Mouse (Mus musculus) hindlimb bud, embryonic 11.5 days (tissue): ENCODE measurements at regions not wholly inside any gene's neighbourhood (a gene's known extent, or its start where the extent isn't known, plus 50 kb on each side); places are given as distances from the start of the nearest gene placed in this dataset.

ENCODE experiments used
- DNase-seq: peaks from one replicate; pipeline ENCODE4 v3.0.0-alpha.2; 2012; ENCODE audit warnings: low read depth, low spot score; ENCODE audit errors: extremely low spot score

DNA sequence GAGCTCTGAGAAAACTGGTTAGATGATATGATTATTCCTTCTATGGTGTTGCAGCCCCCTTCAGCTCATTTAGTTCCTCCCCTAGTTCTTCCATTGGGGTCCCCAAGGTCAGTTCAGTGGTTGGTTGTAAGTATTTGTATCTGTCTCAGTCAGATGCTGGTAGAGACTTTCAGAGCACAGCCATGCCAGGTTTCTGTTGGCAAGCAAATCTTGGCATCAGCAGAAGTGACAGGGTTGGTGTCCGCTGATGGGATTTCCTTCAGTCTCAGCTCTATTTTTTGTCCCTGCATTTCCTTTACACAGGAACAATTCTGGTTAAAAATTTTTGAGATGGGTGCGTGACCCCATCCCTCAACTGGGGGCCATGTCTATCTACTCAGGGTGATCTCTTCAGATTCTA lies 55.3 kb upstream of the Spaca1 start:
- no peak for DNase-seq

DNA sequence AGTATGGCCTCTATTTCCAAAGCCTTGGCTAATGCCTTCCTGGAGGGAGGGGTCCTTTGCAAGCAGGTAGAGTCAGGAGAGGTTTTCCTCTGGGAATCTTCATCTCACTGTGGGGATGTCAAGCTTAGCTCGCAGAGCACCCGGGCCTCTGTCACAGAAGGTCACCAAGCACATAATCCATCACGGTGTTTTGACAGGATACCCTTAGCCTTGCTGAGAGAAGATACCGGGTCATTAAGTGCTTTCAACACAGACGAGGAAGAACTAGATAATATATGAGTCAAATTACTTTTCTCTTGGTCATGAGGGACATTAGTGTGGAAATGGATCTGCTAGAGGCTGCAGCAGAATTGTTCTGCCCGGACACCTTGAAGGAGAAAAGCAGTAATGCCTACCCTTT lies 64.3 kb upstream of the Spaca1 start:
- no peak for DNase-seq

DNA sequence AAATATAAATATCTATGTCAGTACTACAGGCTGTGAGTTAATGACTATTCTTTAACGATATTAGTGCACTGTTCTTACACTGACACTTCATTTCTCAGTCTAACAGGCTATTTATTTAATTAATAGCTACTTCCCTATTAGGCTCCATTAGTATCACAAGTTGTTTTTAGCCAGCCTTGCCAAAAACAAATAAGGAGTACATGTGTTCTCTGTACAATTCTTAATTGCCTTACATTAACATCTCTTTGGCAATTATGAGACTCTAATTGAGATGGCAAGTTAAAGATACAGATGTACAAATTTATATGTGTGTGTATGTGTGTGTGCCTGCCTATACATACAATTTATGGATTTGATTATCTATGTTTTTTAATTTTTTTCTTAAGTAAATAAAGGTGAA lies 67.1 kb upstream of the Spaca1 start:
- no peak for DNase-seq

DNA sequence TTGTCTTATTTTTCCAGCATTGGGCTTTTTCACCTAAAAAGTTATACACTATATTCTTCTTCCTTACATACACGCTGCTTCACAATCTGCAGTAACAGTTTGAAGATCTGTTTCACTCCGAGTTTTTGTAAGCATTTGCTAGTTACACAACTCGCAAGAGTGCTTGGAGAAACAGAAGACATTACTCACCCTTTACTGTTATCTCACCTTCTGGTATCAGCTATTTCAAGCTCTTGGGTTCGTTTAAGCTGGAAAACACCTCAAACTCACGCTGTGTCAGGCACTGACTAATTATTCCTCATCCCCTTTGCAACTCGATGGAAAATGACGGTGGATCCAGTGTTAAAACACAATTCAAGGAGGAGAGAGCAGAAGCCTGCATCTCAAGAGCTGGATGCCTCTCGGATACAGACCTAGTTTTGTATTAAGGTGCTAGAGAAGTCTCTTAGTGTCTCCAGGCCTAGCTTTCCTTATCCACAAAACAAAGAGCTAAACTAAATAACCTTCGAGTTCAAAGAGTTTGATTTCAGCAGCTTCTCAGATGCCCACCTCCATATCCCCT lies 73.0 kb upstream of the Spaca1 start:
- no peak for DNase-seq

DNA sequence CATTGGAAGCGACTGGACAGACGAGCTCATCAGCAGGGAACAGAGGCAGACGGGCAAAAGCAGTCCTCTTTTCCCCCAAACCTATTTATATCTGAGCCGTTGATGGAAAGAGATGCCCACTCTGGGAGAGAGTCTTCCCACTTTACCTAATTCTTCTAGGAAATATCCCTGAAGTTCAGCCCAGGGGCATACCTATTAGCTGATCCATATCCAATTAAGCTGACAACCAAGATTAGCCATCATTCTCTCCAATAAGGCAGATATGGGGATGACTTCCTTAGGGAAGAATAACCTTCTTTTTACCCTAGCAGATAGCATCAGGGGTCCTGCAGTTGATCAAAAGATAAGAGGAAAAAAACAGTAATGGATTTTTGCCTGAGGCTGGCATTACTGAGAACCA lies 78.2 kb upstream of the Spaca1 start:
- DNase-seq, result no peak

DNA sequence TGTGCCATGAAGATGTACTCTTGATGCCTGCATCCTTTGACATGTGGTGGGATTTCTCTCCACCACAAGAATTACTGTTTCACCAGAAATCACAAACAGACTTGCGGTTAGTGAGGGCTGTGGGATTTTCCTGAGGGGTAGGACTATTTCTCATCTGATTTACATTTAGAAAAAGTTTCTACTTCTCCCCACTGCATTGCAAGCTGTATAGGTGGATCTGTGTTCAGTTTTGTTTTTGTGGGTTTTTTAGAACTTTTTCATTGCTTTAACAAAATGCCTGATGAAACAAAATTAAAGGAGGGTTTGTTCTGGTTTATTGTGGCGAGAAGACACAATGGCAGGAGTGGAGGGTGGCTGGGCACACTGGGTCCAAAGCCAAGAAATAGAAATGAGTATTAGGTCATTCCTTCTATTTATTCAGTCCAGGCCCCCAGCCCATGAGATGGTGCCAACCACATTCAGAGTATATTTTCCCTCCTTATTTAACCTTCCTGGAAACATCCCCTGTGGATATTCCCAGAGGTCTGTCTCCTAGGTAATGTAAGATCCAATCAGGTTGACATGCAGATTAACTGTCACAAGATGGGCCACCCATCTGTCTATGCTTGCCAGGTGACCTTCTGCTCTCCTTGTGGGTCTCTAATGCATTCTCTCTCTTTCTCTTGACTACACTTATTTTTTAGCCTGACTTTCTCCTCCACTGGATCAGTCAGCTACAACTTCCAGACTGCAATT lies 96.3 kb upstream of the Spaca1 start:
- no peak for DNase-seq

DNA sequence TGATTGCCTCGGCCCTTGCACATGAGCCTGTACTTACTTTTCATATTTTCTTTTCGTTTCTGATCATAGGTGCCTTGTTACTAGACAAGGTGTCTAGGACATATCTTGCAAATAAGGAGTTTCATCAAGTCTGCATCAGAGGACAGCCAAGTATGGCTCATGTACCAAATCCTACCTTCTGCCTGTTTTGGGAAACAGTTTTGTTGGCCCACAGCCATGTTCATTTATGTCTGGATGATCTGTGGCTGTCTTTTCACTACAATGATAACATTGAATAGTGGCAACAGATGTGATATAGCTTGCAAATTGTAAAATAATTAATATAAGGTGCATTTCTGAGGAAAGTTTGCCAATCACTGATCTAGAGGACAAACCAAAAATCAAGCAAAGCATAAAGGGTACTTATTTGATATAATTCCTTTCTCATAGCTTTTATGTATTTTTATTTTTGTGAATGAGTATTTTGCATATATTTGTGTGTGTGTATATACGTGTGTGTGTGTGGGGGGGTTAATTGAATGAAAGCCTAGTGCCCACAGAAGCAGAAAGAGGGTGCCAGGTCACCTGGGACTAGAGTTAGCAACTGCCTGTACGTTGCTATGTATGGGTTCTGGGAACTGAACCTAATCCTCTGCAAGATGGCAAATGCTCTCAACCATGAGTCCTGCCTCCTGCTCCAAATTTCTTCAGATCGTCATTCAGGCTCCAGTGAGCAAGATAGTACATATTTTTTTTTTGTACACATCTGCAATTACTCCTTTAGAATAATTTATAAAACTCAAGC lies 99.2 kb upstream of the Spaca1 start:
- no peak for DNase-seq

DNA sequence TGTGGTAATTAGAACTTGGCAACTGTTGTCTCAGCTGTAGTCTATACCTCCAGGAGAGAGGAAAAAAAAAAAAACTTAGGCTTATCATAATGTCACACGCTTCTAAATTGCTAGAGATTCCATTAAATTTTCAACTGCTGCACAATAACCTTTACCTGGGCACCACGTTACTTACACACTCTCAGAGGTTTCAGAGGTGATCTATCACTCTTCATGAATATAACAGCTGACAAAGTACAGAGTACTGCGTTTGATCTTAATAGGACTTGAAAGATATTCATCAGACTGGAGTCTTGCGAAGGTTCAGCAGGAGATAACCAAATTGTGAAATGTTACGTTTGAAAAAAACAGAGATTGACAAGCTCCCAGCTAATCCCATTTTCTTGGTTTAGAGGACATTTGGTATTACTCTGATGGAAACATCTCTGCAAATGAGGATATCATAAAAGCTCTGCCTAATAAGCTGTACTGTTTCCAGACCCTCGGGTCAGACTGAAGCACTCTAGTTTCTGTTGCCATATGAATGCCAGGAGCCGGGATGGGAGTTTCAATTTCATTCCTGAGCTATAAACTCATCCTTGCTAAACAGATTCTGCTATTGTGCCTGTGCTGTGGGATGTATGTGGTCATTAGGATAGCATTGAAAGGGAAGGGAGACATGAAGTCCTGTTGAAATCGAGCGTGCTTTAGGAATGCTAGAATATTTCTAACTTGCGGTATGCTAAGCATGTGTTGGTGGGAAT lies 101.8 kb upstream of the Spaca1 start:
- no peak for DNase-seq

DNA sequence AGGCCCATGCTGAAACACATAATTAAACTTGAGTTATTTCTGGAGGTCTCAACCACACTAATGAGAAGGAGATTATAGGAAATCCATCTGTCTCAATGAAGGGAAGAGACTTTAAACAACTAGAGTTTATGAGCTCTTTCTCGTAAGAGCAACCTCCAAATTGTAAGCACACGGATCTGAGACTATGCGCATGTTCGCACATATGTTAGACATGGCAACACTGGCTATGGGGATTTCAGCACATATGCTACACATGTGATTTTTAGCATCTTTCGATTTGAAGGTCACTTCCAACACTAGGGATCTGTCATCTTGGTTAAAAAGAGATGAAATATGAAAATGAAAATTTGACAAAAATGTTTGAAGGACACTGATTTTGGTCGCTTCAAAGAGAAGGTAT lies 105.5 kb upstream of the Spaca1 start:
- no peak for DNase-seq

DNA sequence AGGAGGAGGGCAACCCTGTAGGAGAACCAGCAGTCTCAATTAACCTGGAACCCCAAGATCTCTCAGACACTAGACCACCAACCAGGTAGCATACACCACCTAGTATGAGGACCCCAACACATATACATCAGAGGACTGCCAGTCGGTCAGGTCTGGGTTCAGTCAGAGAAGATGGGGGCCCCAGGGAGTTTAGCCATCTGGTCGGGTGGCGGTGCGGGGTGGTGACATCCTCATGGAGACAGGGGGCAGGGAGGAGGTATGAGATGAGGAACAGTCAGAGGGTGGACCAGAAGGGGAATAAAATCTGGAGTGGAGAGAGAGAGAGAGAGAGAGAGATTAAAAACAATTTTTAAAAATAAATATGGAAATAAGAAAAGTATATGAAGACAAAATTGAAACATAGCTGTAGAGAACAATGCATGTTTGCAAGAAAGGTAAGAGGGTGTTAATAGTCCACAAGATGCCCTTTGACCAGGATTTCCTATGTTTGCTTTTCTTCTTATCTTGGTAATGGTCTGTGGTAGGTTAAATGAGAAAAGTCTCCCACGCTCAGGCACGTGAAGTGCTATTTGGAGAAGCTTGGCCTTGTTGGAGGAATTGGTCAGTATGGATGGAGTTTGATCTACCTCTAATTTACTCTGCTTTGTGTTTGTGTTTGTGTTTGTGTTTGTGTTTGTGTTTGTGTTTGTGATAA lies 108.0 kb upstream of the Spaca1 start:
- DNase-seq, result no peak

DNA sequence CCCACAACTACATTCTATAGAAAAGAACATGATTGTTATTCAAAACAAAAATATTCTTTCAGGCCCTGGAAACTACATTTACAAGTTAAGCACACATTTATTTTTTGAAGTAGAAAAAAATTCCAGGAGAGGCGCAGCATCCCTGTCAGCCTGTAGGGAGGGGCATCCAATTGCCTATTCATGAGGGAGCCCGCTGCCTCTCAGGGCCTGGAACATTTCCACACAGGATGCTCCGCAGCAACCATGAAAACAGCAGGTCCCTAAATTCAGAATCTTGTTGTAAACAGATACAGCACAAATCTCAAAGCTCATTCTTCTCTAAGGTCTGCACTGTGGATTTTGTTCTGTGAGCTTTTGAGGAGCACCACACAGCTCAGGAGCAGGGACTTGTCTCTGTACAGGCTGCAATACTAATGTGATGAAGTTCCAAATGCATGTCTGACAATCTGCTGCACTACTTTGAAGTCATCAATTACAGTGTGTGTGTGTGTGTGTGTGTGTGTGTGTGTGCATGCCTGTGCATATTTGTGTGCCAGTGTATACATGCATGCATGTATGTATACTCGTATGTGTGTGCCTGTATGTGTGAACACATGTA lies 121.4 kb upstream of the Spaca1 start:
- DNase-seq, result no peak

DNA sequence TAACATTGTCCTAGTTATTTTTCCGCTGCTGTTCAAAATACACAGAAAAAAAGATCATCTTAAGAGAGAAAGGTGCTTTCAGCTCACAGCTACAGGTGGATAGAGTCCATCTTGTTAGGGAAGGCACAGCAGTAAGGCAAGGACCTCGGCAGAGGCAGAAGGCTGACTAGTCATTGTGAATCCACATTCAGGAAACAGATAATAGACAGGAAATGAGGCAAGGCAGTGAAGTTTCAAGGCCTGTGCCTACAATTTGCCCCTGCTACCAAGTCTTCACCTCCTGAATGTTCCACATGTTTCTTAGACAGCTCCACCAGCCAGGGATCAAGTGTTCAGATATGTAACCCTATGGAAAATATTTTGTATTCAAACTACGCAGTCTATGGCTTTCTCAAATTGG lies 122.0 kb upstream of the Spaca1 start:
- DNase-seq, result no peak

DNA sequence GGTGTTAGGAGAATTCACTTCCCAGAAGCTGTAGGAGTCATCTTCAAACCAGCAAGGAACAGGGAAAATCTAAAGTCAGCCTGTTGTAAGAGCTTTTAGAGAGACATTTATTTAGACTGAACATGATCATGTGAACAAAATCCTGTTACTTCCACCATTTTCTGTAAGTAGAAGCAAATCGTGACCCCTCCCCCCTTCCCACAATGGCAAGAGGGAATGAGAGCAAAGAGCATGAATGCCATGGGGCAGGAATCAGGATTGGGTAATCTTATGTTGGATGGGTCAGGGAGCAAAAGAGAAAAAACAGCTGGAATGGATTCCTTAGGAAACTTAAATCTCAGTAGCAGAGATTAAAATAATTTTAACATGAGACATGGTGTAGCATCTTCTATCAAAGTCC lies 127.4 kb upstream of the Spaca1 start:
- DNase-seq, result no peak

DNA sequence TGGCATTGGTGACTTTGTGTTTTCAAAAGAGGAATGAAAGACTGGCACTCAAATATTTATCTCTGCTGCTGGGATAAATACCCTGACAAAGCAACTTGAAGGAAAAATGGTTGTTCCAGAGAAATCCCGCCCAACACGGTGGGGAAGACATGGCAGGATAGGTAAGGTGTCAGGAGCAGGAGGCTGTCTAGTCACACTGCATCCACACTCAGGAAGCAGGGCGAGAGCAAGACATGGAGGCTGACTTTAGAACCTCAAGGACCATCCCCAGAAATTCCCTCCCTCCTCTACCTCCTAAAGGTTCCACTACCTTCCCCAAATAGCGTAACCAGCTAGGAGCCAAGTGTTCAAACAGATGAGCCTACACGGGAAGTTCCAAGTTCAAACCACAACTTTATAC lies 136.5 kb upstream of the Spaca1 start:
- no peak for DNase-seq

DNA sequence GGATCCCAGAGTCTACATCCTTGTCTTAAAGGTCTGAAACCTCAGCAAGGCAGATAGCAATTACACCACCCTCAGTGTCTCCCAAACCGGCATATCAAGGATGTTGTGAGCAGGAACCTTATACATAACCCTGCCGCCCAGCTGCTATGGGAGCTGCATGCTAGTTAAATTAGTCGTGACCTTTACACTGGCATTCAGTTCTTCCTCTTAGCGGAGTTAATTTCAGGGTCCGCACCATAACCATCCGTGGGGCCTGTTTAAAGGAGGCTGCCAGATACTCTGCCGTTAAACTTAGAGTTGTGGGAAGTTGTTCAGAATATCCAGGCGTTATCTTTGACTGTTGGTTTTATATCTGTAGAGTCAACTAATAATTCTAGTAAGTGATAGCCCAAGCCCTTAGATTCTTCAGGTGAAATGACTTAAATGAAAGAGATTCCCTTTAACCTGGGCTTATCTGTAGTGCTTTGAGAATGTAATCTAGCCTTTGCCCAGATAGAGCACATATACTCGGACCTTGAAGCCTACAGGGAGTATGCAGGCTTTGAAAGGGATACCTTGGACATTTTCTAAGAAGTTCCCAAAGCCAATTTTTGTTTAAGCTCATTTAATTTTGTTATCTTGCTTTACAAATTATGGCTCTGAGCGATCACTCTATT lies 153.3 kb upstream of the Spaca1 start:
- DNase-seq, result no peak

DNA sequence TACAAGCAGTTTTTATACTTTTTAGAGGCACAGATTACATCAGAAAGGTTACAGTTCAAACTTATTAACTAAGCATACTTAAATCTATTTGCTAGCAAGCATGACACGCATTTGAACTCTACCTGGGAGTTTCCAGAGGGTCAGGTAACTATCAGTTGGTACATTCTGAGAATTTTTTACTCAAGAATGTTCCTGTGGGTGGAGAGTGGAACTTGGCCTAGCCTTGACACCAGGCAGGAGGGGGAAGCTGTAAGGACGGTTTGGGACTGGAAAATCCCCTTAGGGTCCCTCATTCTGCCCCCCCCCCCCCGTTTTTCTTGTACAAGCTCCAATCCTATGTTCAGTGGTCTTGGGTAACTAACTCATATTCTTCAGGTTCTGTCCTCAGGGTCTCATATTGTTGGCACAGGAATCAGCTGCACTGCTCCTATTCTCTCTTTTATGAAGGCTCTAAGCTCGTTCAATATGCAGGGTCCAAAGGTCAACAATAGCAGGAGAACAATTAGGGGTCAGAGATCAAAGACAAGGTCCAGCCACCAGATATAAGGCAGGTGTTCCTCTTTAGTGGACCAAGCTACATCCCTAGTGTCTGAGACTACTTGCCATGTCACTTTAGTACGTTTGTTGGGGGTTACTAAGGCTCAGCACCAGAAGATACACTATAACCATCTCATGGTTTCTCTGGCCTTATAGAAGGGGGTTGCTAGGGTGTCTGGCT lies 159.3 kb upstream of the Spaca1 start:
- DNase-seq, result no peak

DNA sequence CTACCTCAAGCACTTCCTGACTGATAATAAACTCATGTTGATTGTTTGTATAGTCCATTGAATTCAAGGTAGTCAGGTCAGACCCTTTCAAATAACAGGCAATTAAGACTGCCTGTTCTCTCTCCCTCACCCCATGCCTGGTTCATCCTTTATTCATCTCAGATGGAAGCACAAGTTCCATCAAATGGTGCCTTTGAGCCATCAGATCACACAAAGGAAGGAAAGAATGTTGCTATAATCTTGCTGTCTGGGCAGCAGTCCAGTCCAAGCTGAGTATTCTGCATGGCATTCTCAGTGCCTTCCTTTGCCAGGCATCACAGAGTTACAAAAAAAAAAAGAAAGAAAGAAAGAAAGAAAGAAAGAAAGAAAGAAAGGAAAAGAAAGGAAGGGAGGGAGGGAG lies 163.7 kb upstream of the Spaca1 start:
- DNase-seq, result no peak

DNA sequence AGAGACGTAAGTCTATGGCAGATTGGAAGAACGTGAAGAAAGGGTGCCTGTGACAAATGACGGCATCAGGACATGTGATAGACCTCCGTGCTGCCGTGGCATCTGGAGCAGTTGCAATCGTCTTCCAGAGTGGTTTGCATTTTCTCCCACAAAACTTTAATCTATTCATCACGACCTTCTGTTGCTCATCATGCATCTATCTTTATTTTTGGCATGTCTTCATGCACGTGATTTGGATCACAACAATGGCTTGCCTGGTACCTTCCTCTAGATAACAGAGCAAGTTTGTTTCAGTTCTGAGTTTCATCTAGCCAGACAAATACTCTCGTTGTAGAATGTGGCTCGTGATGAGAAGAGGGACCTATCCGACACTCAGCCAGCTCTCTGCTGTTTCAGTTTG lies 164.4 kb upstream of the Spaca1 start:
- no peak for DNase-seq

DNA sequence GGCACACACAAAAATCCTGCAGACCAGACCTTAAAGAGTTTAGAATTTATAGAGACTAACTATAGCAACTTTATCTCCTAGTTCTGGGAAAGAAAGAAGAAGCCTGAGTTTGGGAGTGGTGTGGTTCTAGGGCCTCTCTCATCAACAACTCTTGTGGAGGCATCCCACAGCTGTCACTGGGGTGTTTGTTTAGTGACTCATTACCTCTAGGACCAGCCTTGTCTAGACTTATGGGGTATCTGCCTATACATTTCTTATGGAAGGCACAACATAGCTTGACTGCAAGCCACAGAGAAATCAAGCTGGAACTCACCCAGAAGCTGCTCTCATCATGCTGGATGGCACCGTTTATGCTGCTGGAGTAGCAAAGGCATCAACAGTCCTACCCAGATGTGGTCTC lies 171.9 kb upstream of the Spaca1 start:
- DNase-seq, result no peak
